Mouse (Mus musculus): ENCODE measurements at regions not wholly inside any gene's neighbourhood (a gene's known extent, or its start where the extent isn't known, plus 50 kb on each side); places are given as distances from the start of the nearest gene placed in this dataset.

GRCm38 (mm10) chr19:21913005-21913670 is 135.0 kb downstream of the Cemip2 start:
- 65% methylated on average over 8 of the region's 8 CpGs for WGBS
- no peaks in the 10 kb centered on the region for H3K36me3 ChIP-seq
- ATAC-seq (ENCODE audit: insufficient number of reproducible peaks, low FRiP score, low TSS enrichment, low read depth): no peak
- H3K27me3 ChIP-seq: no peaks in the 10 kb centered on the region
- H3K9ac ChIP-seq: no peak overlapping the region
- H3K4me1 ChIP-seq: no peaks in the 10 kb centered on the region
- no peak overlapping the region for H3K27ac ChIP-seq
- H3K4me2 ChIP-seq: no peak overlapping the region
- no peaks in the 10 kb centered on the region for H3K9me3 ChIP-seq
- no peak overlapping the region for H3K4me3 ChIP-seq

GRCm38 (mm10) chr19:21913748-21914611 is 135.8 kb downstream of the Cemip2 start:
- H3K27ac ChIP-seq: peak overlapping the region; percentile 29; the same call in 1 of the 2 replicates
- WGBS: 51% methylated on average over 9 of the region's 9 CpGs
- no peak overlapping the region for H3K9ac ChIP-seq
- no peak overlapping the region for H3K4me2 ChIP-seq
- H3K4me1 ChIP-seq: no peaks in the 10 kb centered on the region
- no peaks in the 10 kb centered on the region for H3K36me3 ChIP-seq
- H3K4me3 ChIP-seq: no peak overlapping the region
- no peaks in the 10 kb centered on the region for H3K27me3 ChIP-seq
- no peak for ATAC-seq (ENCODE audit: insufficient number of reproducible peaks, low FRiP score, low TSS enrichment, low read depth)
- H3K9me3 ChIP-seq: no peaks in the 10 kb centered on the region

- H3K9me3 ChIP-seq: no peaks in the 10 kb centered on the region
- H3K4me3 ChIP-seq: no peak overlapping the region
- no peak for ATAC-seq (ENCODE audit: insufficient number of reproducible peaks, low FRiP score, low TSS enrichment, low read depth)
- H3K36me3 ChIP-seq: no peaks in the 10 kb centered on the region
- peak overlapping the region; percentile 29; the same call in 1 of the 2 replicates for H3K27ac ChIP-seq
- no peaks in the 10 kb centered on the region for H3K27me3 ChIP-seq
- no peak overlapping the region for H3K4me2 ChIP-seq
- 26% methylated on average over 3 of the region's 3 CpGs for WGBS
- no peaks in the 10 kb centered on the region for H3K4me1 ChIP-seq
- no peak overlapping the region for H3K9ac ChIP-seq
Observed at GRCm38 (mm10) chr19:21914658-21915057, 136.5 kb downstream of the Cemip2 start.

GRCm38 (mm10) chr19:21918113-21918512 is 140.0 kb downstream of the Cemip2 start:
- 78% methylated on average over 4 of the region's 4 CpGs for WGBS
- no peak for ATAC-seq (ENCODE audit: insufficient number of reproducible peaks, low FRiP score, low TSS enrichment, low read depth)

GRCm38 (mm10) chr19:21919074-21919473 is 140.9 kb downstream of the Cemip2 start:
- Histone ChIP-seq H3K27me3 (no peaks in the 10 kb centered on the region), H3K9ac (no peak overlapping the region), H3K4me2 (no peak overlapping the region), H3K36me3 (no peaks in the 10 kb centered on the region), H3K9me3 (no peaks in the 10 kb centered on the region), H3K27ac (no peak overlapping the region), H3K4me3 (no peak overlapping the region), H3K4me1 (no peaks in the 10 kb centered on the region)
- no peak for ATAC-seq (ENCODE audit: insufficient number of reproducible peaks, low FRiP score, low TSS enrichment, low read depth)
- WGBS: 51% methylated on average over 3 of the region's 3 CpGs

More at GRCm38 (mm10) chr19:21918113-21918512, 140.0 kb downstream of the Cemip2 start:
- no peaks in the 10 kb centered on the region for H3K9me3 ChIP-seq
- H3K4me2 ChIP-seq: no peak overlapping the region
- no peak overlapping the region for H3K4me3 ChIP-seq
- H3K27ac ChIP-seq: no peak overlapping the region
- no peaks in the 10 kb centered on the region for H3K27me3 ChIP-seq
- no peaks in the 10 kb centered on the region for H3K36me3 ChIP-seq
- H3K9ac ChIP-seq: no peak overlapping the region
- H3K4me1 ChIP-seq: no peaks in the 10 kb centered on the region

GRCm38 (mm10) chr19:21940114-21940513 is 162.0 kb downstream of the Cemip2 start:
- Histone ChIP-seq H3K9ac (no peak overlapping the region), H3K4me2 (no peak overlapping the region), H3K27me3 (no peaks in the 10 kb centered on the region), H3K4me3 (no peak overlapping the region), H3K27ac (no peak overlapping the region), H3K9me3 (no peaks in the 10 kb centered on the region), H3K36me3 (no peaks in the 10 kb centered on the region), H3K4me1 (no peaks in the 10 kb centered on the region; the same call in 1 of the 2 replicates)
- 76% methylated on average over 4 of the region's 4 CpGs for WGBS
- no peak for ATAC-seq (ENCODE audit: insufficient number of reproducible peaks, low FRiP score, low TSS enrichment, low read depth)

GRCm38 (mm10) chr19:21941720-21942119 is 163.6 kb downstream of the Cemip2 start:
- Histone ChIP-seq H3K36me3 (no peaks in the 10 kb centered on the region), H3K4me2 (no peak overlapping the region), H3K9me3 (no peaks in the 10 kb centered on the region), H3K4me1 (no peaks in the 10 kb centered on the region; the same call in 1 of the 2 replicates), H3K27ac (no peak overlapping the region), H3K9ac (no peak overlapping the region), H3K27me3 (no peaks in the 10 kb centered on the region), H3K4me3 (no peak overlapping the region)
- WGBS: 54% methylated on average over 2 of the region's 2 CpGs
- ATAC-seq (ENCODE audit: insufficient number of reproducible peaks, low FRiP score, low TSS enrichment, low read depth): no peak

GRCm38 (mm10) chr19:21942286-21942685 is 164.1 kb downstream of the Cemip2 start:
- H3K36me3 ChIP-seq: no peaks in the 10 kb centered on the region
- no peaks in the 10 kb centered on the region for H3K27me3 ChIP-seq
- no peak overlapping the region for H3K9ac ChIP-seq
- H3K9me3 ChIP-seq: no peaks in the 10 kb centered on the region
- no peaks in the 10 kb centered on the region; the same call in 1 of the 2 replicates for H3K4me1 ChIP-seq
- no peak overlapping the region; the same call in 1 of the 2 replicates for H3K27ac ChIP-seq
- 0 out of 2 replicates have a peak overlapping the region, but pooled peaks have one; percentile 13 for H3K4me2 ChIP-seq
- H3K4me3 ChIP-seq: 0 out of 2 replicates have a peak overlapping the region, but pooled peaks have one; percentile 9
- WGBS: 32% methylated on average over 11 of the region's 11 CpGs
- no peak for ATAC-seq (ENCODE audit: insufficient number of reproducible peaks, low FRiP score, low TSS enrichment, low read depth)

- no peak for ATAC-seq (ENCODE audit: insufficient number of reproducible peaks, low FRiP score, low TSS enrichment, low read depth)
- 61% methylated on average over 4 of the region's 4 CpGs for WGBS
- H3K4me2 ChIP-seq: no peak overlapping the region
- H3K9me3 ChIP-seq: no peaks in the 10 kb centered on the region
- H3K4me3 ChIP-seq: no peak overlapping the region
- H3K27ac ChIP-seq: no peak overlapping the region
- no peaks in the 10 kb centered on the region for H3K27me3 ChIP-seq
- H3K9ac ChIP-seq: no peak overlapping the region
- no peaks in the 10 kb centered on the region; the same call in 1 of the 2 replicates for H3K4me1 ChIP-seq
- no peaks in the 10 kb centered on the region for H3K36me3 ChIP-seq
Observed at GRCm38 (mm10) chr19:21943407-21943806, 165.3 kb downstream of the Cemip2 start.

- Histone ChIP-seq H3K4me1 (no peaks in the 10 kb centered on the region; the same call in 1 of the 2 replicates), H3K27ac (no peak overlapping the region), H3K27me3 (no peaks in the 10 kb centered on the region), H3K4me2 (no peak overlapping the region), H3K9ac (no peak overlapping the region), H3K4me3 (no peak overlapping the region), H3K9me3 (no peaks in the 10 kb centered on the region), H3K36me3 (no peaks in the 10 kb centered on the region)
- 38% methylated on average over 5 of the region's 5 CpGs for WGBS
- ATAC-seq (ENCODE audit: insufficient number of reproducible peaks, low FRiP score, low TSS enrichment, low read depth): no peak
Observed at GRCm38 (mm10) chr19:21946262-21946922, 168.2 kb downstream of the Cemip2 start.

GRCm38 (mm10) chr19:21948030-21948429 is 169.9 kb downstream of the Cemip2 start:
- Histone ChIP-seq H3K9ac (no peak overlapping the region), H3K4me2 (no peak overlapping the region), H3K4me3 (no peak overlapping the region), H3K27me3 (no peaks in the 10 kb centered on the region), H3K4me1 (no peaks in the 10 kb centered on the region), H3K36me3 (no peaks in the 10 kb centered on the region), H3K27ac (no peak overlapping the region), H3K9me3 (no peaks in the 10 kb centered on the region)
- 97% methylated on average over 2 of the region's 2 CpGs for WGBS
- ATAC-seq (ENCODE audit: insufficient number of reproducible peaks, low FRiP score, low TSS enrichment, low read depth): no peak
